Mouse (Mus musculus) regulatory T cell (primary cell): Measurements from ENCODE around the gene Shisa2.

Experiments
- in situ Hi-C: fragments of 300-600 bp; cut with MboI, MseI; formaldehyde crosslinking; loops from one replicate; pipeline ENCODE4 v1.15.1; 2025; ENCODE audit warnings: high pct_unique_total_duplicates

Gene Shisa2

DNA sequence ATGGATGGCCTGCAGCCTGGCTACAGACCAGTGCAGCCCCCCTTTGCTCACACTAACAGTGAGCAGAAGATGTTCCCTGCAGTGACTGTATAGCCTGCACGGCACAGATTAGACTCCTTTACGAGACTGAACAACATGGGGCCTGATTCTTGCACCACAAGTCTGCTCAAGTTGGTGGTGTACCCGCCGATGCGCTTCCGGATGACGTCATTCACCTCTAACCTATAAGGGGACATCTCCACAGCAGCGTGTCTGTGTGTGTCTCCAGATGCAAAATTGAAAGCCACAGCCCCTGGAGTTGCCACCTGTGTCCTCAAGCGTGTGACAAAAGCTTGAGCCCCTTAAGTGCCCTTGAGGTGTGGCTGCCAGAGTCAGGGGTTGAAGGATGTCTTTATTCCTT, 5.0 kb downstream of the Shisa2 start:
- in situ Hi-C loops, result loop anchor here (10.0 kb wide), 1 partner anchor 395 kb away; no protein-coding TSS in a partner anchor

DNA sequence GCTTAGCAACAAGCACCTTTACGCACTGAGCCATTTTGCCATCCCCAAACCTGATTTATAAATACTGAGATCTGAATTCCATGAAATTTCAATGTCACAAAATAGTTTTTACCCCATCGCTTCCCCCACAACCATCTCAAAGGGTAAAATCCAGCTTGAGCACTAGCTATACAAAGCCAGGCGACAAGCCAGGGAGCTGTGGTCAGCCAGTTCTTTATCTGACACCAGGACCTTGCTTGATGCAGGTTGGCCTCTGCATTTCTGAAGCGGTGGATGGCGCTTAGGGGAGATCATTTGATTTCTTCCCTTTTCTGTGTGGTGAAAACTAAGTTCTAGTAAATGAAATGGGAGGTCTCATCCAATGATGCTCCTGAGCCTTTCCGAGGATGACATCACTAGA, 7.0 kb downstream of the Shisa2 start:
- in situ Hi-C loops, result loop anchor here (10.0 kb wide), 1 partner anchor 393 kb away; no protein-coding TSS in a partner anchor

DNA sequence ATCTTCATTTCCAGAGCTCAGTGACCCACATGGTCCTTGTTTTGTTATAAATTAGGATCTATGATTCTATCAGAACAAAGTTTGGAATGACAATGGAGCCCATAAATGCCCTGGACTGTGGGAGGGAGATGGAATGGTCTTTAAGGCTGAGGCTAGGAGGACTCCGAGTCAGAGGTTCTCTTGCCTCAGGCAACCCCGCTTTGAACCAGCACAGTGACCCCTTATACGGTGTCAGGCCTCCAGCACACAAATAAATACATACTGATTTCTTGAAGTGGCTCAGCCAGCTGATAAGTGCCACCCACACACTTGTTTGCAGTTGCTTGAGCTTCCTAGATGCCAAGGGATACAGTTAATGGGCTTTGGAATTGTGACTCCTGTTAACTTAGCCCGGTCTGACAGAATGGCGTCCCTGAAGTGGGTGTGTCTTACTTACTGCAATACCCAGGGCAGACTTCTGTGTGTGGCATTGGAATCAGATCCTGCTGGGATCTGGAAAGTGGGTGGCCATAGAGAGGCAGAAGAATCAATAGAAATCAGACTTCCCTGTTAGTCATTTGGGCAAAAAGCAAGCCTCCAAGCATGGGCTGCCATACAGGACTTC, 8.3 kb downstream of the Shisa2 start:
- in situ Hi-C loops, result loop anchor here (10.0 kb wide), 1 partner anchor 391 kb away; no protein-coding TSS in a partner anchor

DNA sequence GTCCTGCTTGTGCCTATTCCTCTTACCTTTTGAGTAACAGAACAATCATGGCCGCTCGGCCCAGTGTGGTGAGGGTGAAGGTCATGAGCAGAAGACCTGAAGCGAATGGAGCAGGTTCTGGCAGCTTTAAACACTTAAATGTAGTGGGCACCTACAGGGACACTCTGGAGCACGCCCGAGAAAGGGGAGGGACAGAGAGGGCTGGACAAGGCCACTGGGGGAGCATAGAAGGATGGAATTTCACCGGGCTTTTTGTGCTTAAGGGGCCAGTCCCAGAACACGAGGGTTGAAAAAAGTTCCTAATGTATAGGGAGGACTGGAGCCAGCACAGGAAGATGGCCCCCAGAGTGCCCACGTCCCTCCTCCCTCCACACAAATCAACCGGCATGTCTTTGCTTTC, 8.9 kb downstream of the Shisa2 start:
- in situ Hi-C loops, result loop anchor here (10.0 kb wide), 1 partner anchor 391 kb away; no protein-coding TSS in a partner anchor

DNA sequence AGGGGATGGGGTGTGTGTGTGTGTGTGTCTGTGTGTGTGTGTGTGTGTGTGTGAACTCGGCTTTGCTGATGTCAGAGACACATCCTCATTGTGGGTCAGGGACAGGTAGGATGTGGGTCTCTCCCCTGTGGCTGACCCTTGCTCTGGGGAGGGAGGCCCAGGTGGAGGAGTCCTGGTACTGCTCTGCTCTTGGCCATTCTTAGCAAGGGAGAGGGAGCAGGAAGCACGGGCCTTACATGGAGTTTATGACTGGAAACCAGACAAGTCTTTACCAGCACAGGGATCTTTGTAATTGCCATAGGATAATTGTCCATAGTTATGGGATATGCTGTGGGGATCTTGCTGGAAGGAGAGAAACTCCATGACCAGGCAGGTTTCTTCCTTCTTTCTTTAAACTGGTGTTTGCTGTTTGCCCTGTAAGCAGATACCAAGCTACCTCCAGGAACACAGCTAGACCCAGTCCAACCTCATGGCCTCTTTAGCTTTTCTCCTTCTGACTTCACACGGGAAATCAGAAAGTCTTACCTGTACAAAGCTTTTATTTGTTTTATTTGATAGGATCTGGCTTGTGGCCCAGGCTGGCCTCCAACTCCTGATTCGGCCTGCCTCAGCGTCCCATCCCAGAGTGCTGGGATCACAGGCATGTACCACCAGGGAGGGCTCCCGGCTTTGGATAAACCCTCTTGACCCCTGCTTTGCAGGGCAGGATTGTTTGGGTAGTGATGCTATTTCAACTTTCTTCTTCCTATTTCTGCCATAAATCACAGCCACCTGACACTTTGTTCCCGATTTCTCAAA, 14.0 kb downstream of the Shisa2 start:
- in situ Hi-C loops, result loop anchor here (10.0 kb wide), 1 partner anchor 386 kb away; no protein-coding TSS in a partner anchor

DNA sequence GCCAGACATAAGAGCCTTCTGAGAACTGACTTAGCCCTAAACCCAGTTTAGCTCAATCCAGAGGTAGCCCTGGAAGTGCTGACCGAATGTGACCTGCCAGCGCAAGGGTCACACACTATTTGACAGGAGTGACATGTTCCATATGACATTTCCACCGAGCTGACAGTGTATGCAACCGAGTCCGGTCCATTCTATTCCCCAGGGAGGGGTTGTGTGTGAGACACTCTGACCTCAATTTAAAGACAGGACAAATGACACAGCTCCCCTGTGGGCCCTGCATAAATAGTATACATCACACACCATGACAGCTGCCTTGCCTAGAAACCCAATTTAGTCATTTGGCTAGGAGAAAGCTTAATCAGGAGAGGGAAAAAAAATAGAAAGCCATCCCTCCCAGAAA, 16.7 kb downstream of the Shisa2 start:
- in situ Hi-C loops, result no loop called here

DNA sequence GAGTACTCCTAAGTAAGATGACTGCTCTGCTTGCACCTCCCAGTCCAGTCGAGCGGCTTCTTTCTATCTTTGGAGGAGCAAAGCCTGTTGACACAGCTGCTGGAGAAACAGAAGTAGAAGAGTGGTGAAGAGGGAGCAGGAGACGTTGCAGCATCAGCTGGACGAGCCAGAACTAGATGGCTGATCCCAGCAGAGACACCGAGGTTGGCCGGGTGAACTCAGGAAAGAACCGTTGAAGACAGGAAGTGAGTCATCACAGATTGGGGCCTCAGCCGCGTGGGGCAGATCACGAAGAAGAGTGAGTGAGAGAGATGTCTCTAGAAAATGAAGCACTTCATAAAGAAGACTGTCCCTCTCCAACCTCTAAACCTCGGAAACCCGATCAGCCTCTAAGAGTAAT, 18.5 kb downstream of the Shisa2 start:
- in situ Hi-C loops, result no loop called here

DNA sequence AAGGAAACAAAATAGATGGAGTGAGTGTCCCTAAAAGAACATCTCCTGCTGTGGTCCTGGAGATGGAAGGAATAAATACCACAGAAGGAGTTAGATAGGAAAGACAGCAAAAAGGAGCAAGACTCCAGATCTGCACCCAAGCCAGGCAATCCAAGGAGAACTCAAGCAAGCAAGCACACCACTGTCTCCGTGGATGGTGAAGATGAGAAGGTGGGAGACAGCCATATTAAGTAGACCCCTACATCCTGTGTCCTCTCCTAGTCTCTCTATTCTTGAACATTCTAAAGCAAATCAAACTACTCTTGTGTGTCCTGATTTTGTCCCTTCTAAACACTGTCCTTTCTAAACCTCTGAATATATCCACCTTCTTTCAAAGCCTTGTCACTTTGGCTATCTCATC, 19.1 kb downstream of the Shisa2 start:
- in situ Hi-C loops, result no loop called here

DNA sequence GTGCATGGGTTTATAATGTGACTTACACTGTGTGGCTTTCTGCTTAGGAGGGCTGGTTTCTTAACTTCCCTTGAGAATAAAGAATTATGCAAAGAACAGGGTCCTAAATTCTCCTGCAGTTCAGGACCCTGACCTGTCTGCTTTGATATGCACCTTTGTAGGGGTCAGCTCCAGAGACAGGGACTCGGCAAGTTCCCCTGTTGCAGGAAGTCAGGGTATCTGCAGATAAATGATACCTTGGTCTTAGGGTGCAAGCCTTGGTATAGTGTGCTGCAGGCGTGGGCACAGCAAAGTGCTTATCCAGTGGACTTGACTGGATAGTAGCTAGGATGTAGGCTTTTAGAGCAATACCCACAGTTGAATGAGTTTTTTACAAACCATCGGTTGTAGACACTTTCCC, 19.8 kb downstream of the Shisa2 start:
- in situ Hi-C loops, result no loop called here

DNA sequence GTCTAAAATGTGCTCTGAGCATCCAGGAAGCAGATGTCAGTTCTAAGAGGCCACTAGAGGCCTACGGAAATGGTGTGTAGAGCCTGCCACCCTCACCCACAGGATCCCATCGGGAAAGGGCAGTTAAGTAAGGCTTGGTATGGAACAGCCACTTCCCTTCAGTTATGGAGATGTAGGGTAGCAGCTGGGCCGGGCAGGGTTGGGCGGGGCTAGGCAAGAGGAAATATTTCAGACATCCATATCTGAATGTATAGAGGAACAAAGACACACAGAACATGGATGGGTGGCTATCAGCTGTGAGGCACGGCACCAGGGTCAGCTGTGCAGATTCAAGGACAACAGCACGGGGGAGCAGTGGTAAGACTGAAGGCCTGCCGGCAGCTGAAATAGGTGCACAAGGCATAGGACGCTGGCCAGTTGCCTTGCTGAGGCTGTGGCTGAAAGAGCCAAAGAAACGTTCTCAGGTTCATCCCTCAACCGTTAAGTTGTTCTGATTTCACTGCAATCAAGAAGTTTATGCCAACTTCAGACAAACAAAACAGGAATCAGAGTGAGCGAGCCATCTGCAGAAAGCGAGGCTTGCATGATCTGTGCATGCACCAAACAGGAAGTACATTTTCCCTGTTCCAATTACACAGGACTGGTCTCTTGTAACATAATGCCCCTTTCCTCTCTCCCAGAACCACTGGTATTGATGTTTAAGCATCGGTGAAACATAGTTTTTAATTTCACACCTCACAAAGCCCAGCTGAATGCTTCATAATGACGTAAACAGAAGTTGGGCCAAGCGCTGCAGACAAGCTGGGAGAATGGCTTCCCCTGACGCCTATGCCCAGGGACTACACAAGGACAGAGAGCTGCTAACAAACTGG, 22.0 kb downstream of the Shisa2 start:
- in situ Hi-C loops, result no loop called here

DNA sequence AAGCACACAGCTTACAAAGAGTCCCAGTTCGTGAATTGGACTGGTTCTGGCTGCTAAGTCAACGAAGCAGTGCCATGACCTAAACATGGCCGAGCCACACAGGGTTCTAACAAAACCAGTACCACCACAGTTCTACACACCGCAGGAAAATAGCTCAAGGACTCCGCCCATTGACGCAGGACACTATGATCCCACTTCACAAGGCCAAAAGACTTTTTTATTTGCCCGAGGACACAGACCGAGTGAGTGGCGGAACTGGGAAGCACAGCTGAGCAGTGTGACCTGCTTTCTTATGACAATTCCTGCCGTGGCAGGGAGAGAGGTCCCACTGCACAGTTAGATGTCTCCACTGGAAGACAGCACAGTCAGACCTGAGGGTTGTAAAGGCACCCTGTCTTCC, 23.5 kb downstream of the Shisa2 start:
- in situ Hi-C loops, result no loop called here

DNA sequence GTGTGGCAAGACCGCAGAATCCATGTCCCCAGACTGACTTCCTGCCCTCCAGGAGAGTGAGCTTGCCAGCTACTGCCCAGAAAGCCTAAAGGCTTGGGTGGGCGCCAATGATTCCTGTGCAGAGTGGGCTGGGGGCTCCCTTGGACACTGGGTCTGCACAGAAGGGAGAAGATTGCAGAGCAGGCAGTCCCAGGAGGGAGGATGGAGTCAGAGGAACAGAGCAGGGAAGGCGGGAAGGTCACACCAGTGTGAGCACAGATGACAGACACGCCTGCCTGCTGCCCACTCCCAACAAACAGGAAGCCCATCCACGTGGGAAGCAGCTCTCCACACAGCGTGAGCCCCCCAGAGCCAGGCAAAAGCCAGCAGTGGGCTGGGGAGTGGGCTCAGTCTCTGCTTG, 24.2 kb downstream of the Shisa2 start:
- in situ Hi-C loops, result no loop called here

DNA sequence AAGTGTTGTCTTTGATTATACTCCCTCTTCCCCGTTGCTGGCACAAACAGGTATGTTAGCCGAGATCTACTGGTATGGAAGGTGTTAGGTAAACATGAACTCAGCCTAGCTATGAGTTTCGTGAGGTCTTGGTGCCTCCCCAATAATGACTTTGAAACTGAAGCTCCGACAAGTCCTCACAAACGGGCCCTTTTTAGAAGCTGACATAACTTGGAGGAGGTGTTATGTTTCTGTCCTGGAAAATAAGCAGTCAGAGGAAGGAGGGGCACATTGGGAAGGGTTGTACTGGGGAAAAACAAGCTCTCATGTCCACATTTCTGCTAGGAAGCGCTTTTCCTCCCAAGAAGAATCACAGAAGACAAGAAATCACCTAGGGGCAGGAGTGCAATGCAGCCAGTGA, 31.5 kb downstream of the Shisa2 start:
- in situ Hi-C loops, result no loop called here

DNA sequence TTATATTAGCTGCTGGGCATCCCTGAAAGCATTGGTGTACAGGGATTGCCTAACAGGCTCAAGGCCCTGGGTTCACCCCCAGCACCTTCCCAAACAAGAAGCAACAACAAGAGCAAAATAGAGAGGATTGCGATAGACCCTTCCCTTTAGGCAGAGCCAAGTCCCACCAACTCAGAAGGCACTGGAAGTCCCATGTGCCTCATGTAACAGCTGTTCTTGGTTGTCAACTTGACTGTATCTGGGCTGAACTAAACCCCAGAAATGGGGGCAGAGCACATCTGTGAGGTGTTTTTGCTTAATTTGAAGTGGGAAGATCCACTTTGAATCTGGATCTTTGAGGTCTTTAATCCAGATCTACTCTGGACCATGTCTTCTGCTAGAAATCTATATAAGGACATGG, 32.0 kb downstream of the Shisa2 start:
- in situ Hi-C loops, result no loop called here

DNA sequence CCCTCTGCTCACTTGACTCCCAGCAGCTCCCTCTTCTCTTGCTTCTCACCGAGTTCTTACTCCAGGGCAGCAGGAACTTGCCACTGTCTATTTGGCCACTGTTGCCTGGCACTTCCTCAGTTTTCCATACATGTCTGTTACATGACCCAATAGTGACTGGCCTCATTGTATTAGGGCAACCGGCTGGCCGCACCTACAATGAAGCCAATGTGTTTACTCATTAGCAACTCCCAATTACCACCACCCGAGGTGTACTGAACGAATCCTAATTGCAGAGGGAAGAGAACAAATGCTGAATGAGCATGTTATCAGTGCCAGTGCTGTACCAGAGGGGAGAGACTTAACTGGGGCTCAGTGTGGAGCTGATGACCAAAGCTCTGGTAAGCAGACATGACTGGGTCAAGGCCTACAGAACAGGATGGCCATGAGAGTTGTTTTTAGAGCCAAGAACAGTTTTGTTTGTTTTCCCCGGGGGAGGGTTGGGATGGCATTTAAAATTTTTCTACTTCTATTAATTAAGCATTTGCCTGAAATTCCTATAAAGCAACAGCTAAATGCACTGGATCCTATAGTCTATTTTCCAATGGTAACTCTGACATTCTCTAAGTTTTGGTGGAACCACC, 47.9 kb downstream of the Shisa2 start:
- in situ Hi-C loops, result no loop called here

DNA sequence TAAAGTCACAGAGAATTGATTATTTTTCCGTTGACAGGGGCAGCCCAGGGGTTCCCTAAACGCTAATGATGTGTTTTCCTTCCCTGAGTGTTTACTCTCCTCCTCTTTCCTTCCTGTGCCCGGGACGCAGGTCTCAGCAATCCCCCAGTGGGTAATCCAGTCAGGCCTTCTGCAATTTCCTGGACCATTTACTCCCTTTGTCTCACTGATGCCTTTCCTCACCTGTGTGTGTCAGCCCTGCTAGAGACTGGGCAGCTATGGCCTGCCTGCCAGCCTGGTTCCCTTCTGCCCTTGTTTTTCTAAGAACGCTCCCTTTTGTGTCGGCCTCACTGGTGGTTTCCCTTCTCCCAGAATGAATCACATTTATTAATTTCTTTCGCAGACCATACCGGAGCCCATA, 49.4 kb downstream of the Shisa2 start:
- in situ Hi-C loops, result no loop called here

DNA sequence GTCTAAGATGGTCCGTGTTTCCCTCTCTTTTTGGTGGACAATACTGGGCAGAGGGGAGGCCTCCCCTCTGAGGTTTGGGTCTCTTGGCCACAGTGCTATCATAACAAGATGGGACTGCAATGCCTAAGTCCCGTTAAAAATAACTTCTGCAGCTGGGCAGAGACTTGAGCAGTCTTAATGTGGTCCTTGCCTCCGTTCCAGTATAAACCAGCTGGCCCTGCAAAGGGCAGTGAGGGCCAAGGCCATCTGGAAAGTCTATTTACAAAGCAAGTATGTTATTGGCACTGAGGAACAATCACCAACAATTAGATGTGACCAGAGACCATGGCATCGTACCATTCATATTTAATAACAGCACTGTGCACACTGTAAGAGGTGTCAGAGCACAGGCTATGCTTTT, 50.2 kb downstream of the Shisa2 start:
- in situ Hi-C loops, result no loop called here

DNA sequence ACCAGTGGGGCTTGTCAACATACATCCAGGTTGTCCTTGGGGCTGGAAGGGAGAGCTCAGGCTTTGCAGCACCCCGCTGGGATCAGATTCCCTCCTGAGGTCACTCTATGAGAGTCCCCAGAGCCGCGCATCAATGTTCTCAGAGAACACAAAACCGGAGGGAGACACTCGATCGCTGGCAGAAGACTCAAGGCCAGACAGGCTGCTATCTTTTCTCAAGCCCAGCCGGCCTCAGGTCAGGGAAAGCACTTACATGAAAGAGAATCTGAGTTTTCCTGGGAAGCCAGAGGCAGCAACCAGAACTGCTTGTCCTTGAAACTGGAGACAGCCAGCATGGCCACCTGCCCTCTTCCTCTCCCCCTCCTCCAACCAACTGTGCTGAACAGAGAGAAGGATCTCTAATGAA, 52.5 kb downstream of the Shisa2 start:
- in situ Hi-C loops, result no loop called here
